Mouse (Mus musculus) cerebral cortex, adult 2 months (tissue): ENCODE measurements around the gene Acrv1.

Experiments
- WGBS: fragments of 180-500 bp; shearing (Covaris S2); methylation state at CpG from one replicate; pipeline ENCODE4 v1.1.7; 2018; 5-methylcytosine and 5-hydroxymethylcytosine counted together

Gene Acrv1

DNA sequence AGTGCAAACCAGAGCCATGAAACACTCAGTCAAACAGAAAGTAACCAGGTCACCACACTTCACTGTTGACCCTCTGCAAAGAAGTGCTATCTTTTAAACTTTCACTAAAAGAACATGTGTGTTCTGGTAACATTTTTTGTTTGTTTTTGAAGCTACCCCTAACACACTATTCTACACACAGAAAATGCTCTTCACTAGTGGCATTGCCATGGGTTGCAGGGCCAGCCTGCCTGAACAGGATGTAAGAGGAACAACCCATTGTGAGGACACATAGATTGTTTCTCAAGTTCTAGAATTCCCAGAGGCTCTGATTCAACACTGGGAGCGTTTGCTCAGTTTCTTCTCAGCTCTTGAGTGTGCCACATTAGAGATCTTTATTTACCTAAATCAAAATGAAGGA, at the start of gene Acrv1:
TSS of gene Acrv1 (plus strand) at position 301 of the 400 bp plus-strand sequence.
- 61% methylated on average over 1 of the region's 1 CpGs for WGBS

GRCm38 (mm10) chr9:36643276-36643675, 49.7 kb upstream of the Acrv1 start, which contains the start of gene A630095E13Rik:
TSS of gene A630095E13Rik (minus strand) at chr9:36643376.
- WGBS = 58% methylated on average over 3 of the region's 3 CpGs

DNA sequence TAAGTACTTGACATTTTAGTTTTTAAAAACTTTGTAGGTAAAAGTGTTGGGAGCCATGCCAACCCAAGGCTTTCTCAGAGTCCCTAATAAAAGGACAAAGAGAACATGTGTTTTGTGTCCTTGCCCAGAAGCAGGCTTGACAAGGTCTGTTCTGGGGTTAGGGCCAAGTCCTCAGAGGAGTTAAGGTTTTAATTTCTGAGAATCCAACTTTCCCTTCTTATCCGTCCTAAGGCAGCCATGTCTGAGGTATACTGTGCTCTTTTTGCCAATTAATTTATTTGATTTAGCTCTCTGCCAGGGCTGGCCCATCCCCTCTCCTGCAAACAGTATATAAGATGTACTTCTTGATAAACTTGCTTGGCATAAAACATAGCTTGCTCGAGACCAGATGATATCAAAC, 11.6 kb upstream of the Acrv1 start:
- 61% methylated on average over 2 of the region's 2 CpGs for WGBS

DNA sequence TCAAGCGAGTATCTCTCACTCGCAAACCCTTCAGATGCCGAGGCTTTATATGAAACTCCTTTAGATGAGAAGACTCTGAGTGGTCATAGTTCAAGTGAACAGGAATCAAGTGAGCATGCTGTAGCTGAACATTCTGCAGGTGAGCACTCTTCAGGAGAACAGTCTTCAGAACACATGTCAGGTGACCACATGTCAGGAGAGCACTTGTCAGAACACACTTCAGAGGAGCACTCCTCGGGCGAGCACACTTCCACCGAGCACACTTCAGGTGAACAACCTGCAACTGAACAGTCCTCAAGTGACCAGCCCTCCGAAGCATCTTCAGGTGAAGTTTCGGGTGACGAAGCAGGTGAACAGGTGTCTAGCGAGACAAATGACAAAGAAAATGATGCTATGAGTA, 1.3 kb downstream of the Acrv1 start:
- WGBS = 95% methylated on average over 10 of the region's 10 CpGs

DNA sequence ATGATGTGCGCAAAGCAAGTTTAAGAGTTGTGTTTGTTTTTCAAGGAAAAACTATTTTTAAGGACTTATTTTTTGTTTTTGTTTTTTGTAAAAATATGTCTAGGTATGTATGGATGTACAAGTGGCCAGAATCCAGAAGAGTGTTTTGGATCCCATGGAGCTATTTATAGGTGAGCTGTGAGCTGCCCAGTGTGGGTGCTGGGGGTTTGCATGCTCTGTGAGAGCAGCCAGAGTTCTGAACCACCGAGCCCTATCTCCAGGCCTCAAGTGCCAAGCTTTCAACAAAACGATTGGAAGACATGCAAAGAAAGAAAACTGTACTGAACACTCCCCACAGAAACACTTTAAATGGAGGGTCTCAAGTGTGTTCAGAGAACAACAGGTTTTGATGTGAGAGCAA, 12.9 kb downstream of the Acrv1 start:
- WGBS = 79% methylated on average over 3 of the region's 3 CpGs

- 84% methylated on average over 6 of the region's 6 CpGs for WGBS
Observed at GRCm38 (mm10) chr9:36707304-36707703, 14.3 kb downstream of the Acrv1 start.

- 61% methylated on average over 3 of the region's 3 CpGs for WGBS
Observed at GRCm38 (mm10) chr9:36716624-36717023, 23.6 kb downstream of the Acrv1 start.

- WGBS = under 1% methylated on average over 53 of the region's 53 CpGs
Observed at GRCm38 (mm10) chr9:36726131-36727033, 33.4 kb downstream of the Acrv1 start.

DNA sequence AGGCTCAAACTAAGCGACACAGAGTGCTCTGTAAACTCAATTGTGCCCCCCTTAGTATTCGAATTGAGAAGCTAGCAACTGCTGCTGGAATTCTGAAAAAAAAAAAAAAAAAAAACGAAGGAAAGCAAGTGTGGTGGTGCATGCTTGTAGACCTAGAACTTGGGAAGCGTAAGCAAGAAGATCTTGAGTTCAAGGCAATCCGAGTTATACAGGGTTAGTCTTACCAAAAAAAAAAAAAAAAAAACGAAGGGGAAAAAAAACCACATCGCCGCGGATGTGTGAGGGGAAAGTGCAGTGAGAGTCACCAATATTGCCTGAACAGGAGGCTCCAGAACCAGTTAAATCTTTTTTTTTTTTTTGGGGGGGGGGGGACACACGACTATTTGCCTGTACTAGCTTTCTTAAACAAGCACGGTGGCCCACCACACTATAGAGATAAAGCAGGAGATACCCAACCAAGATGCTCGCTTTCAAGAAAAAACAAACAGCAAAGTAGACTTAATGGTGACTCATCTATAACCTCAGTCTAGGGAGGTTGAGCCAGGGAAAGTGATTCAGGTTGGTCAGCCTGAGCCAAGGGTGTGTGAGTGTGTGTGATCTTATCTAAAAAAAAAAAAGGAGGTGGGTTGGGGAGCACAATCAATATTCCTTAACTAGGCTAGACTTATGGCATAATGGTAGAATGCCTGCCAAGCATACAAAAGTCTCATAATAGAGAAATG, 34.2 kb downstream of the Acrv1 start, which contains the start of gene Chek1:
TSS of gene Chek1 (minus strand) at position 32 of the 722 bp plus-strand sequence.
- WGBS = 4% methylated on average over 12 of the region's 12 CpGs
